In the genomic region with DNA sequence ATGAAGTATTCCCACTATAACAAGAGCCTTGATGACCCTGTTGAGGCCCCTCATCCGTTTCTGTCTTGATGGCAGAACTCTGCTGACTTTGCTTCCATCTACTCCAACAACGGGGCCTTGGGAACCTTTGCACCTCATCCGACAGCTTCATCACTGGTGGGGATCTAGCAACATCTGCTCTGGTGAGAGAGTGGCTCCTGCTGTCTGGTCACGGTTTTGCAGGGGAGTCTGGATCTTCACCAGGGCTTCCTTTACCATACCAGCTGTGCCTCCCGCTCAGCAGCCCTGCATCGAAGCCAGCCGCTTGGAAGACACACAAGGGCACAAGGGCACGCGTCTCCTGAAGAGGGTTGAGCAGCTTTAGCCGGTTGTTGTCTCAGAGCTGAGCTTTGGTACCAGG, we compare ENCODE assay signal across 10 mouse cellular contexts.
DNase-seq lines count a peak whose midpoint lies in the region; ATAC-seq and TF ChIP-seq lines count a peak whose summit lies in the region.
"Had no signal": no experiment of that assay in that cellular context is flagged by ENCODE, and none has a peak within 500 bp of the region (broad histone marks: within the 10 kb centered on the region; RNA-seq: fewer than 3 reads in every experiment).

No protein-coding gene starts in this region.

- peak; percentile 79 for TF ChIP-seq CTCF in hindbrain, postnatal 0 days (IDR thresholded peaks at IDR 0.05; ENCODE audit: low read depth)

- H3K27me3 ChIP-seq in forebrain, embryonic 16.5 days (replicated peaks; ENCODE audit: control insufficient read depth, insufficient read depth, low read length): no peaks in the 10 kb centered on the region
- H3K27me3 ChIP-seq in forebrain, embryonic 11.5 days (ENCODE audit: control insufficient read depth, insufficient read depth, low read length): no peaks in the 10 kb centered on the region
- no peaks in the 10 kb centered on the region for H3K27me3 ChIP-seq in hindbrain, postnatal 0 days (ENCODE audit: insufficient read depth, low read length)
- H3K27me3 ChIP-seq in midbrain, embryonic 13.5 days: no peaks in the 10 kb centered on the region
- H3K27me3 ChIP-seq: limb, embryonic 15.5 days had no signal

- H3K4me2 ChIP-seq in forebrain, embryonic 16.5 days (ENCODE audit: low read length): no peak overlapping the region
- no peak overlapping the region for H3K4me2 ChIP-seq in forebrain, embryonic 11.5 days (ENCODE audit: low read depth, low read length, severe bottlenecking)
- H3K4me2 ChIP-seq in hindbrain, postnatal 0 days (ENCODE audit: low read depth, low read length): no peak overlapping the region
- no peak overlapping the region for H3K4me2 ChIP-seq in midbrain, embryonic 13.5 days (replicated peaks)
- H3K4me2 ChIP-seq: limb, embryonic 15.5 days had no signal

- WGBS in forebrain, embryonic 16.5 days: 58% methylated on average over 10 of the region's 10 CpGs
- 62% methylated on average over 10 of the region's 10 CpGs for WGBS in forebrain, embryonic 11.5 days
- WGBS in hindbrain, postnatal 0 days: 35% methylated on average over 10 of the region's 10 CpGs
- WGBS in midbrain, embryonic 13.5 days: 58% methylated on average over 10 of the region's 10 CpGs

- no peak overlapping the region for H3K27ac ChIP-seq in forebrain, embryonic 16.5 days (ENCODE audit: low read length)
- H3K27ac ChIP-seq in forebrain, embryonic 11.5 days (ENCODE audit: low read depth, low read length): no peak overlapping the region
- 0 out of 2 replicates have a peak overlapping the region, but pooled peaks have one; percentile 32 for H3K27ac ChIP-seq in hindbrain, postnatal 0 days
- peak overlapping the region; percentile 30; the same call in 1 of the 2 replicates for H3K27ac ChIP-seq in midbrain, embryonic 13.5 days
- H3K27ac ChIP-seq: limb, embryonic 15.5 days had no signal

- peak; percentile 53; the same call in 1 of the 2 replicates for ATAC-seq in forebrain, embryonic 16.5 days
- ATAC-seq in forebrain, embryonic 11.5 days (replicated peaks; ENCODE audit: low FRiP score): no peak
- ATAC-seq in hindbrain, postnatal 0 days: peak; percentile 73
- ATAC-seq in midbrain, embryonic 13.5 days: peak; percentile 68; the same call in 1 of the 2 replicates

- H3K36me3 ChIP-seq in forebrain, embryonic 16.5 days (ENCODE audit: control insufficient read depth, insufficient read depth): no peaks in the 10 kb centered on the region
- H3K36me3 ChIP-seq in forebrain, embryonic 11.5 days (ENCODE audit: control insufficient read depth, insufficient read depth, low read length): no peaks in the 10 kb centered on the region
- H3K36me3 ChIP-seq in hindbrain, postnatal 0 days (ENCODE audit: insufficient read depth, low read length): no peaks in the 10 kb centered on the region
- no peaks in the 10 kb centered on the region for H3K36me3 ChIP-seq in midbrain, embryonic 13.5 days
- H3K36me3 ChIP-seq: limb, embryonic 15.5 days had no signal

- peaks cover 15% of the 10 kb centered on the region for H3K4me1 ChIP-seq in forebrain, embryonic 16.5 days (replicated peaks; ENCODE audit: control insufficient read depth, insufficient read depth, low read length)
- no peaks in the 10 kb centered on the region for H3K4me1 ChIP-seq in forebrain, embryonic 11.5 days (replicated peaks; ENCODE audit: control insufficient read depth, insufficient read depth, low read length)
- H3K4me1 ChIP-seq in hindbrain, postnatal 0 days (ENCODE audit: insufficient read depth, low read length): no peaks in the 10 kb centered on the region
- H3K4me1 ChIP-seq in midbrain, embryonic 13.5 days (replicated peaks): peaks cover 15% of the 10 kb centered on the region

- no peaks in the 10 kb centered on the region for H3K9me3 ChIP-seq in forebrain, embryonic 16.5 days (ENCODE audit: control insufficient read depth, low read length)
- H3K9me3 ChIP-seq in forebrain, embryonic 11.5 days (ENCODE audit: control insufficient read depth, low read length): no peaks in the 10 kb centered on the region
- H3K9me3 ChIP-seq in hindbrain, postnatal 0 days (ENCODE audit: low read length): no peaks in the 10 kb centered on the region
- H3K9me3 ChIP-seq in midbrain, embryonic 13.5 days: no peaks in the 10 kb centered on the region
- H3K9me3 ChIP-seq: limb, embryonic 15.5 days had no signal

- no peak overlapping the region for H3K4me3 ChIP-seq in forebrain, embryonic 16.5 days (replicated peaks; ENCODE audit: low read length)
- no peak overlapping the region for H3K4me3 ChIP-seq in forebrain, embryonic 11.5 days (ENCODE audit: low read depth, low read length)
- no peak overlapping the region for H3K4me3 ChIP-seq in hindbrain, postnatal 0 days (ENCODE audit: low read length)
- no peak overlapping the region for H3K4me3 ChIP-seq in midbrain, embryonic 13.5 days (replicated peaks)
- H3K4me3 ChIP-seq: erythroblast, embryonic 14.5 days; limb, embryonic 15.5 days had no signal

- no peak overlapping the region for H3K9ac ChIP-seq in forebrain, embryonic 16.5 days (replicated peaks; ENCODE audit: low read depth, low read length)
- H3K9ac ChIP-seq in forebrain, embryonic 11.5 days (ENCODE audit: low read length): no peak overlapping the region
- no peak overlapping the region for H3K9ac ChIP-seq in hindbrain, postnatal 0 days (replicated peaks; ENCODE audit: low read length)
- H3K9ac ChIP-seq in midbrain, embryonic 13.5 days (replicated peaks): no peak overlapping the region
- H3K9ac ChIP-seq: limb, embryonic 15.5 days had no signal

- DNase-seq in forebrain, embryonic 11.5 days (ENCODE audit: low spot score): no peak
- peak; percentile 31 for DNase-seq in thymus, postnatal 14 days
- DNase-seq in thymus, postnatal 0 days (ENCODE audit: low spot score): no peak
- peak; percentile 72 for DNase-seq in hindbrain, postnatal 0 days (ENCODE audit: low spot score)
- DNase-seq in yolk sac, embryonic 10.5 days (ENCODE audit: low spot score): peak; percentile 38
- no peak for DNase-seq in cerebellum, adult 9-11 months

Comparison
In these comparisons a context has a peak if more than half of its experiments do, and no peak if none do; other contexts are left out.
1. DNase-seq: peak in thymus, postnatal 14 days (single experiment), hindbrain, postnatal 0 days (single experiment) and yolk sac, embryonic 10.5 days (single experiment); none in forebrain, embryonic 11.5 days (single experiment), thymus, postnatal 0 days (single experiment) and cerebellum, adult 9-11 months (single experiment).
2. H3K27ac ChIP-seq: peak in hindbrain, postnatal 0 days (single experiment) and midbrain, embryonic 13.5 days (single experiment); none in forebrain, embryonic 16.5 days (single experiment) and forebrain, embryonic 11.5 days (single experiment).